Mouse (Mus musculus) cortical plate, adult 2 months (tissue): ENCODE measurements around the gene Ube4b.

Experiments
- CTCF ChIP-seq: fragments of 200-500 bp; IDR thresholded peaks from 2 replicates; pipeline ENCODE4 v1.5.1; 2011; ENCODE audit warnings: mild to moderate bottlenecking, control low read depth, low read length; ENCODE audit not compliant: insufficient read depth; ENCODE audit errors: extremely low read depth
- POLR2A ChIP-seq: fragments of 200-500 bp; IDR thresholded peaks from 2 replicates; pipeline ENCODE4 v1.6.1; 2011; ENCODE audit warnings: mild to moderate bottlenecking, low read length, control low read depth; ENCODE audit not compliant: insufficient read depth; ENCODE audit errors: extremely low read depth

DNA sequence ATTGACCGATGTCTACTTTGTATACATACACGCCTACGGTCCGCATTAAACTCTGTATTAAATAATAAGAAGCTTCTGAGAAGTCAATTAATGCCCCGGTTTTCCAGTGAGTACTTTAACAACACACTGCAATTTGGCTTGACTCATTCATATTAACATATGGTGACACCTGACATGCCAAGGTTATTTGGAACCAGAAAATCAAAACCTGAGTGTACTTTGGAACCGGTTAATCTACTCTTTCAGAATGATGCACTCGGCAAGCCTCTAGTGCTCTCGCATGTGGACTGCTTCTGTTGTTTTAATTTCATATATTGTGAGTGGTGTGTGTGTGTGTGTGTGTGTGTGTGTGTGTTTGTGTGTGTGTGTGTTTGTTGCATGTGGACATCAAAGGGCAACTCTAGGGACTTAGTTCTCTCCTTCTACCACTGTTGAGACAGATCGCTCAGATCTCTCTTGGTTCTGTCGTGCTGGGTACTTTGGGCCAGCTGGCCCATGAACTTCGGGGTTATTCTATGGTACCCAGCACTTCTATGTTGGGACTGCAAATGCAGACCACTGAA, 112.2 kb downstream of the Ube4b start:
- TF ChIP-seq CTCF (no peak), POLR2A (no peak)
